Mouse (Mus musculus) bone marrow macrophage, adult 2 months (primary cell): Measurements from ENCODE around the gene Ccdc167.

Source experiments
- CTCF ChIP-seq: IDR thresholded peaks from 2 replicates; pipeline ENCODE4 v1.5.1; 2012; ENCODE audit warnings: low read depth, mild to moderate bottlenecking, low read length, moderate library complexity
- POLR2A ChIP-seq: IDR thresholded peaks from 2 replicates; pipeline ENCODE4 v1.6.1; 2012; ENCODE audit warnings: mild to moderate bottlenecking, low read depth, low read length, borderline replicate concordance

DNA sequence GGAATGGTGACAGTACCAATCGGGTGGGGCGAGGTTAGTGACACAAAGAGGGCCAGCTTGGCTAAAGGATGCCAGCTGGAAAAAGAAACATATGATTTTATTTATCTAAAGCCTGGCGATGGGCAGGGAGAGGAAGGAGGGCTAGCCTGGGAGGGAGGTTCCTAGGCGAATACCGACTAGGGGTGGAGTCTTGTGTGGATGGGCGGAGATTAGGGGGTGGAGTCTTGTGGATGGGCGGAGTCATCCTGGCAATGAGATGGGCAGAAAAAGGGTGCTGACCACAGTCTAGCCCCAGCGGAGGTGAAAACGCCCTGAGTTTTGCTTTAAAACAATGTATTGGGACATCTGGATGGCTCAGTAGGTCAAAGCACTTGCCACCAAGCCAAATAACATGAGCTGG is 45.1 kb upstream of the Ccdc167 start:
- TF ChIP-seq POLR2A (no peak), CTCF (no peak)
